Mouse (Mus musculus) intestine, embryonic 14.5 days (tissue): ENCODE measurements at regions not wholly inside any gene's neighbourhood (a gene's known extent, or its start where the extent isn't known, plus 50 kb on each side); places are given as distances from the start of the nearest gene placed in this dataset.
"Not testable (repeated sequence)": the region's sequence is repeated elsewhere in the genome, so short reads cannot be mapped to it uniquely, and the experiment has no call there.

Experiments used
- ATAC-seq: fragments of 200-750 bp; cut with Nextera tagmentation; replicated peaks from 2 replicates; pipeline ENCODE4 v1.8.0; 2017; ENCODE audit warnings: low read depth, moderate number of reproducible peaks, moderate TSS enrichment, moderate library complexity; ENCODE audit not compliant: low FRiP score, low TSS enrichment
- DNase-seq: peaks from one replicate; pipeline ENCODE4 v3.0.0-alpha.2; 2018; ENCODE audit warnings: low spot score
- H3K27ac ChIP-seq: fragments of 300-500 bp; sonication (generic); 2 replicates; pipeline ENCODE4 v1.5.1; 2014; ENCODE audit warnings: low read depth, mild to moderate bottlenecking, control low read depth
- H3K27me3 ChIP-seq: fragments of 300-500 bp; sonication (generic); replicated peaks from 2 replicates; pipeline ENCODE4 v1.6.1; 2014; ENCODE audit warnings: low read length, control low read depth; ENCODE audit not compliant: control insufficient read depth, insufficient read depth
- H3K36me3 ChIP-seq: fragments of 300-500 bp; sonication (generic); 2 replicates; pipeline ENCODE4 v1.6.1; 2014; ENCODE audit warnings: low read length, control low read depth; ENCODE audit not compliant: control insufficient read depth, insufficient read depth
- H3K4me1 ChIP-seq: fragments of 300-500 bp; sonication (generic); replicated peaks from 2 replicates; pipeline ENCODE4 v1.6.1; 2014; ENCODE audit warnings: low read length, control low read depth, mixed read lengths; ENCODE audit not compliant: control insufficient read depth, insufficient read depth
- H3K4me2 ChIP-seq: fragments of 300-500 bp; sonication (generic); 2 replicates; pipeline ENCODE4 v1.6.1; 2014; ENCODE audit warnings: low read length
- H3K4me3 ChIP-seq: fragments of 300-500 bp; sonication (generic); 2 replicates; pipeline ENCODE4 v1.5.1; 2014; ENCODE audit warnings: low read depth, low read length, control low read depth, mixed read lengths
- H3K9ac ChIP-seq: fragments of 300-500 bp; sonication (generic); 2 replicates; pipeline ENCODE4 v1.6.1; 2014; ENCODE audit warnings: mild to moderate bottlenecking, low read length
- H3K9me3 ChIP-seq: fragments of 300-500 bp; sonication (generic); 2 replicates; pipeline ENCODE4 v1.6.1; 2016; ENCODE audit warnings: low read length, control low read depth; ENCODE audit not compliant: control insufficient read depth
- WGBS: fragments of 180-500 bp; shearing (Covaris S2); extraction: QIAGEN DNeasy Blood & Tissue Kit; methylation state at CpG from one replicate; pipeline ENCODE4 v1.1.7; 2014; 5-methylcytosine and 5-hydroxymethylcytosine counted together

- no peak for ATAC-seq
Measured at GRCm38 (mm10) chr16:65629186-65629585, 66.7 kb upstream of the Chmp2b start.

GRCm38 (mm10) chr16:65631680-65632079 is 69.2 kb upstream of the Chmp2b start:
- Histone ChIP-seq H3K4me3 (no peak overlapping the region), H3K36me3 (no peaks in the 10 kb centered on the region), H3K9ac (no peak overlapping the region), H3K4me1 (no peaks in the 10 kb centered on the region), H3K9me3 (no peaks in the 10 kb centered on the region), H3K27ac (no peak overlapping the region), H3K4me2 (no peak overlapping the region), H3K27me3 (no peaks in the 10 kb centered on the region)
- ATAC-seq: no peak
- WGBS: 56% methylated on average over 5 of the region's 5 CpGs
- no peak for DNase-seq

More at GRCm38 (mm10) chr16:65629186-65629585, 66.7 kb upstream of the Chmp2b start:
- no peaks in the 10 kb centered on the region for H3K9me3 ChIP-seq
- 10% methylated on average over 10 of the region's 10 CpGs for WGBS
- peak; percentile 70 for DNase-seq
- no peak overlapping the region for H3K27ac ChIP-seq
- H3K4me3 ChIP-seq: no peak overlapping the region
- H3K4me1 ChIP-seq: no peaks in the 10 kb centered on the region
- H3K36me3 ChIP-seq: no peaks in the 10 kb centered on the region
- no peaks in the 10 kb centered on the region for H3K27me3 ChIP-seq
- H3K4me2 ChIP-seq: no peak overlapping the region
- no peak overlapping the region for H3K9ac ChIP-seq

- not testable (repeated sequence) for DNase-seq, H3K9me3 ChIP-seq, H3K4me3 ChIP-seq, H3K27me3 ChIP-seq, H3K4me2 ChIP-seq, H3K9ac ChIP-seq, ATAC-seq, H3K4me1 ChIP-seq, H3K36me3 ChIP-seq, H3K27ac ChIP-seq
- WGBS: 86% methylated on average over 3 of the region's 3 CpGs
Measured at GRCm38 (mm10) chr16:65646741-65647140, 84.2 kb upstream of the Chmp2b start.

- DNase-seq: no peak
- Histone ChIP-seq H3K27me3 (no peaks in the 10 kb centered on the region), H3K27ac (no peak overlapping the region), H3K4me3 (no peak overlapping the region), H3K36me3 (no peaks in the 10 kb centered on the region), H3K4me2 (no peak overlapping the region), H3K4me1 (no peaks in the 10 kb centered on the region), H3K9me3 (no peaks in the 10 kb centered on the region), H3K9ac (no peak overlapping the region)
- 84% methylated on average over 3 of the region's 3 CpGs for WGBS
- no peak for ATAC-seq
Measured at GRCm38 (mm10) chr16:65649061-65649460, 86.5 kb upstream of the Chmp2b start.

GRCm38 (mm10) chr16:65655490-65655889 is 93.0 kb upstream of the Chmp2b start:
- H3K9ac ChIP-seq: no peak overlapping the region
- H3K4me2 ChIP-seq: no peak overlapping the region
- H3K9me3 ChIP-seq: no peaks in the 10 kb centered on the region
- DNase-seq: no peak
- H3K27me3 ChIP-seq: no peaks in the 10 kb centered on the region
- no peaks in the 10 kb centered on the region for H3K36me3 ChIP-seq
- H3K27ac ChIP-seq: no peak overlapping the region
- ATAC-seq: no peak
- no peaks in the 10 kb centered on the region for H3K4me1 ChIP-seq
- no peak overlapping the region for H3K4me3 ChIP-seq

- 51% methylated on average over 2 of the region's 2 CpGs for WGBS
Measured at GRCm38 (mm10) chr16:65657829-65658228, 95.3 kb upstream of the Chmp2b start.

GRCm38 (mm10) chr16:65664787-65665186 is 102.3 kb upstream of the Chmp2b start:
- H3K27me3 ChIP-seq: no peaks in the 10 kb centered on the region
- ATAC-seq: no peak
- no peaks in the 10 kb centered on the region for H3K4me1 ChIP-seq
- 72% methylated on average over 3 of the region's 3 CpGs for WGBS
- no peaks in the 10 kb centered on the region for H3K9me3 ChIP-seq
- DNase-seq: no peak
- no peak overlapping the region for H3K9ac ChIP-seq
- H3K36me3 ChIP-seq: no peaks in the 10 kb centered on the region
- no peak overlapping the region for H3K4me2 ChIP-seq
- H3K4me3 ChIP-seq: no peak overlapping the region
- no peak overlapping the region for H3K27ac ChIP-seq

More at GRCm38 (mm10) chr16:65657829-65658228, 95.3 kb upstream of the Chmp2b start:
- Histone ChIP-seq H3K4me1 (no peaks in the 10 kb centered on the region), H3K36me3 (no peaks in the 10 kb centered on the region), H3K9me3 (no peaks in the 10 kb centered on the region), H3K4me3 (no peak overlapping the region), H3K27me3 (no peaks in the 10 kb centered on the region), H3K9ac (no peak overlapping the region), H3K27ac (no peak overlapping the region), H3K4me2 (no peak overlapping the region)
- ATAC-seq (no peak), DNase-seq (no peak)

- H3K27me3 ChIP-seq: no peaks in the 10 kb centered on the region
- no peaks in the 10 kb centered on the region for H3K9me3 ChIP-seq
- H3K4me1 ChIP-seq: no peaks in the 10 kb centered on the region
- no peak overlapping the region for H3K9ac ChIP-seq
- H3K4me2 ChIP-seq: no peak overlapping the region
- DNase-seq (no peak), ATAC-seq (no peak)
- H3K4me3 ChIP-seq: no peak overlapping the region
- WGBS: 79% methylated on average over 2 of the region's 2 CpGs
- H3K27ac ChIP-seq: no peak overlapping the region
- H3K36me3 ChIP-seq: no peaks in the 10 kb centered on the region
Measured at GRCm38 (mm10) chr16:65672116-65672515, 109.6 kb upstream of the Chmp2b start.

GRCm38 (mm10) chr16:65683089-65683488 is 120.6 kb upstream of the Chmp2b start:
- DNase-seq: no peak
- 77% methylated on average over 7 of the region's 7 CpGs for WGBS
- no peak for ATAC-seq
- Histone ChIP-seq H3K27ac (no peak overlapping the region), H3K27me3 (no peaks in the 10 kb centered on the region), H3K4me2 (no peak overlapping the region), H3K36me3 (no peaks in the 10 kb centered on the region), H3K4me3 (no peak overlapping the region), H3K4me1 (no peaks in the 10 kb centered on the region), H3K9me3 (no peaks in the 10 kb centered on the region), H3K9ac (no peak overlapping the region)
